Mouse (Mus musculus) liver, embryonic 14.5 days (tissue): Measurements from ENCODE around the gene Bank1. TPM values are rescaled to one million over a fixed set of nuclear protein-coding genes. Genes with fewer than 3 reads are reported as not detected.

Source experiments
- ATAC-seq: fragments of 200-750 bp; cut with Nextera tagmentation; 2 replicates; pipeline ENCODE4 v1.8.0; 2017; ENCODE audit warnings: moderate number of reproducible peaks, mild to moderate bottlenecking, moderate library complexity; ENCODE audit not compliant: insufficient read depth
- DNase-seq, 3 experiments: peaks; one replicate each; pipeline ENCODE4 v3.0.0-alpha.2; 2012 to 2013; ENCODE audit warnings: low read depth in 3 of 3, low spot score in 3 of 3
- H3K27ac ChIP-seq: fragments of 300-500 bp; sonication (generic); 2 replicates; pipeline ENCODE4 v1.5.1; 2014; ENCODE audit warnings: moderate library complexity, mild to moderate bottlenecking, control low read depth, inconsistent platforms
- H3K27me3 ChIP-seq: fragments of 300-500 bp; sonication (generic); 2 replicates; pipeline ENCODE4 v1.6.1; 2014; ENCODE audit warnings: mild to moderate bottlenecking, low read length, moderate library complexity; ENCODE audit not compliant: control insufficient read depth, insufficient read depth
- H3K36me3 ChIP-seq: fragments of 300-500 bp; sonication (generic); replicated peaks from 2 replicates; pipeline ENCODE4 v1.6.1; 2014; ENCODE audit warnings: low read depth; ENCODE audit not compliant: control insufficient read depth, insufficient read depth
- H3K4me1 ChIP-seq, 2 experiments: fragments of 200-500 bp in 1 of 2; fragments of 300-500 bp in 1 of 2; sonication (generic) in 1 of 2; replicated peaks; 2 replicates each; pipeline ENCODE4 v1.6.1; 2012 to 2014; ENCODE audit warnings: antibody characterized with exemption in 1 of 2, inconsistent platforms in 1 of 2, low read length in 1 of 2; ENCODE audit not compliant: control insufficient read depth in 2 of 2, insufficient read depth in 2 of 2
- H3K4me2 ChIP-seq: fragments of 300-500 bp; sonication (generic); 2 replicates; pipeline ENCODE4 v1.6.1; 2014; ENCODE audit warnings: low read depth, mild to moderate bottlenecking, control low read depth, moderate library complexity
- H3K4me3 ChIP-seq, 2 experiments: fragments of 200-500 bp in 1 of 2; fragments of 300-500 bp in 1 of 2; sonication (generic) in 1 of 2; 2 replicates each; pipeline ENCODE4 v1.5.1; 2012 to 2014; ENCODE audit warnings: low read depth in 2 of 2, low read length in 2 of 2, mild to moderate bottlenecking in 2 of 2, control low read depth in 1 of 2, inconsistent platforms in 1 of 2, moderate library complexity in 1 of 2; ENCODE audit not compliant: insufficient read depth in 1 of 2
- H3K9ac ChIP-seq: fragments of 300-500 bp; sonication (generic); replicated peaks from 2 replicates; pipeline ENCODE4 v1.6.1; 2014; ENCODE audit warnings: mild to moderate bottlenecking, control low read depth, moderate library complexity
- H3K9me3 ChIP-seq: fragments of 300-500 bp; sonication (generic); 2 replicates; pipeline ENCODE4 v1.6.1; 2016; ENCODE audit warnings: low read length, mixed read lengths; ENCODE audit not compliant: control insufficient read depth
- CTCF ChIP-seq: IDR thresholded peaks from 2 replicates; pipeline ENCODE4 v1.5.1; 2016; ENCODE audit warnings: antibody characterized with exemption, low read depth, control low read depth
- EP300 ChIP-seq: IDR thresholded peaks from 2 replicates; pipeline ENCODE4 v1.6.1; 2016; ENCODE audit warnings: antibody characterized with exemption, low read depth
- WGBS: fragments of 180-500 bp; shearing (Covaris S2); extraction: QIAGEN DNeasy Blood & Tissue Kit; methylation state at CpG from one replicate; pipeline ENCODE4 v1.1.7; 2014; ENCODE audit not compliant: insufficient replicate concordance; 5-methylcytosine and 5-hydroxymethylcytosine counted together
- polyA plus RNA-seq, 2 experiments: library from polyadenylated mRNA; depleted of rRNA in 1 of 2; stranded (reverse) in 1 of 2; unstranded in 1 of 2; fragments of >200 nt; fragmentation: Nextera tagmentation in 1 of 2; extraction: Ambion mirVana in 1 of 2; gene quantifications; 2 replicates each; pipeline versions ENCODE4 v1.2.1 to v1.2.3; 2012 to 2014

Bank1 gene
- polyA plus RNA-seq, 2 experiments: 1.3 to 1.7 TPM

- Histone ChIP-seq H3K27ac (no peak overlapping the region), H3K36me3 (no peaks in the 10 kb centered on the region), H3K27me3 (no peaks in the 10 kb centered on the region), H3K9me3 (no peaks in the 10 kb centered on the region), H3K4me1 (no peaks in the 10 kb centered on the region), H3K4me3 (no peak overlapping the region), H3K9ac (no peak overlapping the region), H3K4me2 (no peak overlapping the region)
- ATAC-seq (no peak), DNase-seq (no peak)
- 68% methylated on average over 2 of the region's 2 CpGs for WGBS
- TF ChIP-seq CTCF (no peak), EP300 (no peak)
Measured at GRCm38 (mm10) chr3:136166033-136166361, 159.9 kb downstream of the Bank1 start.

DNA sequence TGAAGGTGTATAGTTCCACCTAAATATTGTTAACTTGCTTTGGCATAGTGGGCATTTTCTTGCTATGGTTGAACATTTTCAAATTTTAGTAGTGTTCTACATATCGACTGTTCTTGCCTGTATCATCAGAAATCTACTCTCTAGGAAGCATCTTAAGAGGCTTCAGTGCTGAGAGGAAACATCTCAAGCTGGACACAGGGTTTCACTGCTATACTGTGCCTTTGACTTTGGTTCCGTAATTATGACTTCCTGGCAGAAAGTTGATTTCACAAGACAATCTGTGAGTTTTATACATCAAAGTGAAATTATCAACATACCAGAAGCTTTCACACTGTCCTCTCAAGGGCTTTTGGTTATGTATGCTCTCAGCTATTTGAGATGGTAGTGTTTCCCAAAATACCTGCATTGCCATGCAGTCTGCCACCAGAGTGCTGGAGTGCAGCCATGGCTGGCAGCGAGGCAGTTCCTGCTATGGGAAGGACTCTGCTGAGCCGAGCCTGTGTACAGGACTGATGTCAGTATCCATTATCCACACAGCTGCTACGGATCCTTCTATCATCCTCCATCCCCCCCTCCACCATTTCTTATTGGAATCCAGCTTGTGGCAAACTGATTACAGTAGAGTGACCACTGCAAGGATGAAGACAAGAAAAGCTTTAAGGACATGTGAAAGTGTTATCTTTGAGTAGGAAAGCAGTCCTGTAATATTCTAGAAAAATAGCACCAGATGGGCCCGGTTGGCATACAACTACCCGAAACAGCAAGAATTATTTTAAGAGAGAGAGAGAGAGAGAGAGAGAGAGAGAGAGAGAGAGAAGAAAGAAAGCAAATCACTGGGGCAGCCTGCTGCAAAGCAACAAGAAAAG is 160.5 kb downstream of the Bank1 start:
- Histone ChIP-seq H3K4me3 (no peak overlapping the region), H3K36me3 (no peaks in the 10 kb centered on the region), H3K9ac (no peak overlapping the region), H3K27me3 (no peaks in the 10 kb centered on the region), H3K4me1 (no peaks in the 10 kb centered on the region), H3K9me3 (no peaks in the 10 kb centered on the region), H3K27ac (no peak overlapping the region), H3K4me2 (no peak overlapping the region)
- ATAC-seq (no peak), DNase-seq (no peak)
- 63% methylated on average over 7 of the region's 7 CpGs for WGBS
- no peak for TF ChIP-seq CTCF

DNA sequence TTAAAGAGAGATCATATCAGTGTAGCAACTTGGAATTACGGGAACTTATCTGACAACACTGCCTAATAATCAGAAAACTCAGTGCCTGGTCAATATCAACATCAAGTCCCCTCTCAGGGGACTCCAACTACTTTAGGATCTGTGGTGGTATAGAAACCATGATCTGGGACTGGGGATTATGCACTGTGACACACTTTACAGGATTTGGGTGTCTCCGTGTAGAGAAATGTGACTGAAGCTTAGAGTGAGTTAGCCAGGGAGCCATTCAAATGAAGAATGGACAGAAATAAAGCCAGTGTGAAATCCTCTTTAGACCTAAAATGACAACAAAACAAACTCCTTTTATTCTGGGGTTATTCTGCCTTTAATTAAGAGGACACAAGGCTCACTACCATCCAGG is 167.8 kb downstream of the Bank1 start:
- WGBS: 72% methylated on average over 2 of the region's 2 CpGs

DNA sequence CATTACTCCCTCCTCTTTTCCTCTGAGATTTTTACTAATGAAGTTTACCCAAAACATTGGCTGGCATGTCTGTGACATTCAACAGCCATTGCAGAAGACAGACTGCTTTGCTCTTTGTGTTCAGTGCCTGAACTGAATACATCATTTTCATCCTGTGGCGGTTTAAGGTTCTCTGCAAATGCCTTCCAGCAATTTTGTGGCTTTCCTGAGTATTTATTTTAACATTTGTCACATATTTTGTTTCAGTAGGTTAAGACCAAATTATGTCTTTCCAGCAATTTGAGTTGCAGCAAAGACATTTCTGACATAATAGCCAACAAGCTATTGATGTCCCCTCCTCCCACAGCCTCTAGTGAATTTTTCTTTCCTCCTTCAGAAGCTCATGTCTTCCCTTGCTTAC is 170.3 kb downstream of the Bank1 start:
- no peak overlapping the region for H3K9ac ChIP-seq
- no peaks in the 10 kb centered on the region for H3K36me3 ChIP-seq
- H3K27ac ChIP-seq: no peak overlapping the region
- H3K9me3 ChIP-seq: no peaks in the 10 kb centered on the region
- no peak overlapping the region for H3K4me3 ChIP-seq
- no peak for TF ChIP-seq EP300
- TF ChIP-seq CTCF: no peak
- H3K27me3 ChIP-seq: no peaks in the 10 kb centered on the region
- H3K4me2 ChIP-seq: no peak overlapping the region
- no peak for DNase-seq
- WGBS: 62% methylated on average over 1 of the region's 1 CpGs
- ATAC-seq: no peak
- no peaks in the 10 kb centered on the region for H3K4me1 ChIP-seq

More for the DNA sequence above, 167.8 kb downstream of the Bank1 start:
- no peak overlapping the region for H3K9ac ChIP-seq
- H3K9me3 ChIP-seq: no peaks in the 10 kb centered on the region
- ATAC-seq (no peak), DNase-seq (no peak)
- H3K4me2 ChIP-seq: no peak overlapping the region
- H3K27ac ChIP-seq: no peak overlapping the region
- H3K4me1 ChIP-seq: no peaks in the 10 kb centered on the region
- H3K4me3 ChIP-seq: no peak overlapping the region
- TF ChIP-seq EP300: no peak
- TF ChIP-seq CTCF: no peak
- H3K27me3 ChIP-seq: no peaks in the 10 kb centered on the region
- no peaks in the 10 kb centered on the region for H3K36me3 ChIP-seq

DNA sequence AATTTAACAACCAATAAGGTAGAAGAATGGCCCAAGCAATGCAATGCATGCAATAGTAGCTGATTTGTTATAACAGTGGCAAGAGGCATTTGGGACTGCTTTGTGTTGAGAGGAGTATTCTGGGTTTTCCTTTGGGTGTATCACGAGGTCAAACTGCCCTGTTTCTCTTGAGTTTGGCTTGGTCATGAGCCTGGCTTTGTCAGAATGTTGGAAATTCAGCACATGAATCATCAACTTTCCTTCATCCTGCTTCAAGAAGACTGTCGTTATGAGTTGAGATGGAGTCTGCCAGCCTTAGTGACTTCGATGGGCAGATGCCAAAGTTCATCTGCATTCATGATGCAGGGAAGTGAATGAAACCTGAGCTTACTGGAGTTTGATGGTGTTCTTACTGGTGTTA is 175.0 kb downstream of the Bank1 start:
- TF ChIP-seq EP300 (no peak), CTCF (no peak)
- H3K9me3 ChIP-seq: no peaks in the 10 kb centered on the region
- no peak for ATAC-seq
- 52% methylated on average over 3 of the region's 3 CpGs for WGBS
- no peaks in the 10 kb centered on the region for H3K27me3 ChIP-seq
- H3K27ac ChIP-seq: no peak overlapping the region
- no peak overlapping the region for H3K9ac ChIP-seq
- DNase-seq: no peak
- H3K4me3 ChIP-seq: no peak overlapping the region
- no peaks in the 10 kb centered on the region for H3K36me3 ChIP-seq
- H3K4me2 ChIP-seq: no peak overlapping the region
- H3K4me1 ChIP-seq: no peaks in the 10 kb centered on the region
